In the genomic region with DNA sequence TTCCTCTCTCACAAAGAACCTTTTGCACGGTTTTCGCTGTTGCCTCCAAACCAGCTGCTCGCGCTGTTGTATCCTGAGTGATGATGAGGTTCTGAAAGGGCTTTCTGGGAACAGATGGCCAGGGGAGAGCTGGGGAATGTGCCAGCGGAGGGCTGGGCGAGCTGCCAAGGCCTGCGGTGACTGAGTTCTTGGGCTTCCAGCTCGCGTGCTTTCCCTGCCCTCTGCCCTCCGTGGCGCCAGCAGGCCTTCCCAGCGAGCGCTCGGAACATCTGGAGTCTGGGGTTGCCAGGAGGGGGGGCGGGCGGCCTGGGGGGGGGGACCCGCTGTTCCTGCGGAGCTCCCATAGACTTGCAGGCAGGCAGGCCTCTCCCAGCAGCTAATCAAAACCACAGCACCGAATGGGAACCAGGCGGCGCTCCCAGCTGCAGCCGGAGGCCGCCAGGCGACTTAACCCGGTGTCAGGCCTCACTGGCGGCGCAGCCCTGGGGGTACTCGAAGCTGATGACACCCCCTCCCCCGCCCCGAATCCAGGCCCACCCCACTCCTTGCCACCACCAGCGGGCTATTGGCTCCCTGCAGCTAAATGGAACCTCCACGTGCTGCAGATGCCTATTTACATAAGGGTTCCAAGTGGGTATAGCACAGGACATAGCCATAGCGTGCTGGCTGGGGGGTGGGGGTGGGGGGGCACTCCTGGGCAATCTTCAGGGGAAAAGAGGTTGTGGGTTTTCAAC, we compare ENCODE assay signal across 8 mouse cellular contexts. TPM values are rescaled to one million over a fixed set of nuclear protein-coding genes. Genes with fewer than 3 reads are reported as not detected.
DNase-seq lines count a peak whose midpoint lies in the region; ATAC-seq and TF ChIP-seq lines count a peak whose summit lies in the region.

No protein-coding gene starts in this region.

- no peak for TF ChIP-seq POLR2A in liver, adult 2 months (IDR thresholded peaks at IDR 0.05; ENCODE audit: extremely low read depth, insufficient read depth, low read length)

- peak overlapping the region; percentile 85 for H3K4me3 ChIP-seq in megakaryocyte, embryonic 14.5 days (replicated peaks)
- H3K4me3 ChIP-seq in forebrain, embryonic 12.5 days (replicated peaks), result peak overlapping the region; percentile 19
- H3K4me3 ChIP-seq in heart, embryonic 15.5 days, result peak overlapping the region; percentile 22
- H3K4me3 ChIP-seq in liver, adult 2 months (ENCODE audit: insufficient read depth, low read depth, low read length), result no peak overlapping the region; the same call in 1 of the 2 replicates
- H3K4me3 ChIP-seq in stomach, embryonic 15.5 days (replicated peaks), result no peak overlapping the region; the same call in 1 of the 2 replicates

- H3K36me3 ChIP-seq in megakaryocyte, embryonic 14.5 days (replicated peaks; ENCODE audit: low read length), result peaks cover 87% of the 10 kb centered on the region
- H3K36me3 ChIP-seq in forebrain, embryonic 12.5 days (replicated peaks), result no peaks in the 10 kb centered on the region
- H3K36me3 ChIP-seq in heart, embryonic 15.5 days, result no peaks in the 10 kb centered on the region
- no peaks in the 10 kb centered on the region for H3K36me3 ChIP-seq in liver, adult 2 months (ENCODE audit: control insufficient read depth, insufficient read depth, low read length)
- H3K36me3 ChIP-seq in stomach, embryonic 15.5 days, result no peaks in the 10 kb centered on the region

- DNase-seq in kidney, postnatal 14 days, result peak; percentile 99
- DNase-seq in liver, adult 2 months (ENCODE audit: extremely low read depth, low read depth, low spot score), result peak; percentile 96
- peak; percentile 93 for DNase-seq in neural tube, embryonic 10.5 days (ENCODE audit: extremely low spot score, low spot score)

- H3K4me1 ChIP-seq in megakaryocyte, embryonic 14.5 days, result peaks cover 82% of the 10 kb centered on the region
- H3K4me1 ChIP-seq in forebrain, embryonic 12.5 days, result peaks cover 68% of the 10 kb centered on the region
- peaks cover 92% of the 10 kb centered on the region for H3K4me1 ChIP-seq in heart, embryonic 15.5 days (replicated peaks)
- H3K4me1 ChIP-seq in liver, adult 2 months (ENCODE audit: control insufficient read depth, insufficient read depth, low read length), result peaks cover 29% of the 10 kb centered on the region
- peaks cover 60% of the 10 kb centered on the region for H3K4me1 ChIP-seq in stomach, embryonic 15.5 days

- under 1% methylated on average over 33 of the region's 33 CpGs for WGBS in forebrain, embryonic 12.5 days
- WGBS in heart, embryonic 15.5 days, result under 1% methylated on average over 33 of the region's 33 CpGs
- 1% methylated on average over 33 of the region's 33 CpGs for WGBS in liver, adult 2 months
- 2% methylated on average over 31 of the region's 33 CpGs for WGBS in stomach, embryonic 15.5 days

- ATAC-seq in megakaryocyte, adult 5-6 weeks (ENCODE audit: poor library complexity, severe bottlenecking), result no peak
- ATAC-seq in forebrain, embryonic 12.5 days (ENCODE audit: low FRiP score), result peak; percentile 91
- ATAC-seq in heart, embryonic 15.5 days (replicated peaks; ENCODE audit: insufficient number of reproducible peaks, insufficient read depth, low FRiP score, low read depth), result peak; percentile 90
- ATAC-seq in stomach, embryonic 15.5 days (ENCODE audit: insufficient read depth, low FRiP score, low read depth), result peak; percentile 89

- peak overlapping the region; percentile 85 for H3K27ac ChIP-seq in forebrain, embryonic 12.5 days
- peak overlapping the region; percentile 95 for H3K27ac ChIP-seq in heart, embryonic 15.5 days
- H3K27ac ChIP-seq in liver, adult 2 months (replicated peaks; ENCODE audit: insufficient read depth, low read depth, low read length), result peak overlapping the region; percentile 83
- peak overlapping the region; percentile 88 for H3K27ac ChIP-seq in stomach, embryonic 15.5 days

- peaks cover 82% of the 10 kb centered on the region for H3K27me3 ChIP-seq in megakaryocyte, embryonic 14.5 days (replicated peaks)
- peaks cover 33% of the 10 kb centered on the region; the same call in 1 of the 2 replicates for H3K27me3 ChIP-seq in forebrain, embryonic 12.5 days
- H3K27me3 ChIP-seq in heart, embryonic 15.5 days, result no peaks in the 10 kb centered on the region
- H3K27me3 ChIP-seq in liver, adult 2 months (ENCODE audit: control insufficient read depth, insufficient read depth, low read length), result no peaks in the 10 kb centered on the region
- no peaks in the 10 kb centered on the region for H3K27me3 ChIP-seq in stomach, embryonic 15.5 days (replicated peaks)

- peak; percentile 41; the same call in 1 of the 2 replicates for TF ChIP-seq CTCF in liver, adult 2 months (IDR thresholded peaks at IDR 0.05; ENCODE audit: low read depth, low read length)

- H3K9ac ChIP-seq in forebrain, embryonic 12.5 days, result no peak overlapping the region; the same call in 1 of the 2 replicates
- H3K9ac ChIP-seq in heart, embryonic 15.5 days, result peak overlapping the region; percentile 38; the same call in 1 of the 2 replicates
- H3K9ac ChIP-seq in liver, adult 2 months (ENCODE audit: low read depth, low read length), result peak overlapping the region; percentile 49
- no peak overlapping the region for H3K9ac ChIP-seq in stomach, embryonic 15.5 days

- 0 out of 2 replicates have a peak, but pooled peaks cover 9% of the 10 kb centered on the region for H3K79me2 ChIP-seq in liver, adult 2 months (ENCODE audit: control insufficient read depth, insufficient read depth, low read length)

- H3K4me2 ChIP-seq in forebrain, embryonic 12.5 days, result peak overlapping the region; percentile 47
- H3K4me2 ChIP-seq in heart, embryonic 15.5 days, result peak overlapping the region; percentile 62
- peak overlapping the region; percentile 47 for H3K4me2 ChIP-seq in stomach, embryonic 15.5 days

- no peaks in the 10 kb centered on the region for H3K9me3 ChIP-seq in megakaryocyte, embryonic 14.5 days
- no peaks in the 10 kb centered on the region for H3K9me3 ChIP-seq in forebrain, embryonic 12.5 days
- no peaks in the 10 kb centered on the region for H3K9me3 ChIP-seq in heart, embryonic 15.5 days (replicated peaks)
- no peaks in the 10 kb centered on the region for H3K9me3 ChIP-seq in stomach, embryonic 15.5 days

RNA-seq across cellular contexts. Expression of a gene that starts 18.5 kb away (rescaled TPM):
- polyA plus RNA-seq in megakaryocyte, embryonic 14.5 days (2012; ENCODE audit: insufficient read depth, low replicate concordance), result 51.0 and 108 TPM in 2 replicates
- 0.22 TPM in 1 of 2 replicates, not detected in the other for total RNA-seq in megakaryocyte, adult 5-6 weeks (2015)
- 0.51 TPM in 1 of 2 replicates, not detected in the other for total RNA-seq in megakaryocyte, adult 5-6 weeks (2017)
- 6.5 and 7.5 TPM in 2 replicates for polyA plus RNA-seq in forebrain, embryonic 12.5 days (2016; fragmentation: Nextera tagmentation; extraction: Ambion mirVana)
- 14.0 and 17.4 TPM in 2 replicates for polyA plus RNA-seq in heart, embryonic 15.5 days (2015; fragmentation: Nextera tagmentation; extraction: Ambion mirVana)
- 5.1 and 15.4 TPM in 2 replicates for total RNA-seq in liver, adult 2 months (2014; rRNA removed)
- 22.9 and 28.7 TPM in 2 replicates for polyA plus RNA-seq in liver, adult 2 months (2012; rRNA removed)
- 9.8 and 11.2 TPM in 2 replicates for polyA plus RNA-seq in stomach, embryonic 15.5 days (2015; fragmentation: Nextera tagmentation; extraction: Ambion mirVana)

Comparison
In these comparisons a context has a peak if more than half of its experiments do, and no peak if none do; other contexts are left out.
1. H3K4me3 ChIP-seq: peak in megakaryocyte, embryonic 14.5 days (single experiment), forebrain, embryonic 12.5 days (single experiment) and heart, embryonic 15.5 days (single experiment); none in liver, adult 2 months (single experiment) and stomach, embryonic 15.5 days (single experiment).
2. H3K9ac ChIP-seq: peak in heart, embryonic 15.5 days (single experiment) and liver, adult 2 months (single experiment); none in forebrain, embryonic 12.5 days (single experiment) and stomach, embryonic 15.5 days (single experiment).
3. Peak in every context shown above with its lines, with median percentiles within 50 percentile points of each other: H3K27ac ChIP-seq, H3K4me2 ChIP-seq and DNase-seq.